Mouse (Mus musculus): ENCODE results near the gene Ralgps1. TPM values are rescaled to one million over a fixed set of nuclear protein-coding genes. Genes with fewer than 3 reads are reported as not detected.

The Ralgps1 gene
- polyA plus RNA-seq, 1 experiment = 66.0 TPM

DNA sequence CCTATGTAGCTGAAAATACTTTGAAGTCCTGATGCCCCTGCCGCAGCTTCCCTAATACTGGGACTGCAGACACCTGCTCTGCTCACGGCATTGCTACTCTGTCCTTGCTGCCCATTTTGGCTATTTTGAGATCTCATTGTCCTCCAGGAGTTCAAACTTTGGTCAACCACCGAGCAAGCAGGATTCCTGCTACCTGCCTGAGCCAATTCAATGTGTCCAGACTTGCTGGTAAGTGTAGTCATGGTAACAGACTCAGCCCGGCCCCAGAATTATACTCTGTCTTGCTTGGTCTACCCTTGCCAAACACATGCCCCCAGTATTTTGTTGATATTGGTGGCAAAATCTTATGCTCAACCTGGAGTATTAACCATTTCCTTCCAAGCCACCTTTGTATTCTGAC lies 25.8 kb upstream of the Ralgps1 start:
- Histone ChIP-seq H3K4me1 (ENCODE audit: control insufficient read depth, insufficient read depth, low read length) (no peaks in the 10 kb centered on the region), H3K27ac (ENCODE audit: insufficient read depth, low read length) (no peak overlapping the region), H3K4me3 (ENCODE audit: insufficient read depth, low read length) (no peak overlapping the region)
- TF ChIP-seq CTCF (IDR thresholded peaks at IDR 0.05; ENCODE audit: extremely low read depth, insufficient read depth, low read length) = no peak
- no peak for TF ChIP-seq POLR2A (IDR thresholded peaks at IDR 0.05; ENCODE audit: extremely low read depth, insufficient read depth, low read length)

DNA sequence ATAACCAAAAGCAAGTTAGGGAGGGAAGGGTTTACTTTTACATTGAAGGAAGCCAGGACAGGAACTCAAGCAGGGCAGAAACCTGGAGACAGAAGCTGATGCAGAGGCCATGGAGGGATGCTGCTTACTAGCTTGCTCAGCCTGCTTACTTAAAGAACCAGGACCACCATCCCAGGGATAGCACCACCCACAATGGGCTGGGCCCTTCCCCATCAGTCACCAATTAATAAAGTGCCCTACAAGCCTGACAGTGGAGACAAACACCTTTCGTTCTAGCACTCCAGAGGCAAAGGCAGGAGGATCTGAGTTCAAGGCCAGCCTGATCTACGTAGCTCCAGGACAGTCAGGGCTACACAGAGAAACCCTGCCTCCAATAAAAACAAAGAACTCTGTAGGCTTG lies 23.8 kb upstream of the Ralgps1 start:
- TF ChIP-seq POLR2A (IDR thresholded peaks at IDR 0.05; ENCODE audit: extremely low read depth, insufficient read depth, low read length) (no peak), CTCF (IDR thresholded peaks at IDR 0.05; ENCODE audit: extremely low read depth, insufficient read depth, low read length) (no peak)
- no peaks in the 10 kb centered on the region for H3K4me1 ChIP-seq (ENCODE audit: control insufficient read depth, insufficient read depth, low read length)
- H3K4me3 ChIP-seq (ENCODE audit: insufficient read depth, low read length) = no peak overlapping the region
- H3K27ac ChIP-seq (ENCODE audit: insufficient read depth, low read length) = no peak overlapping the region

DNA sequence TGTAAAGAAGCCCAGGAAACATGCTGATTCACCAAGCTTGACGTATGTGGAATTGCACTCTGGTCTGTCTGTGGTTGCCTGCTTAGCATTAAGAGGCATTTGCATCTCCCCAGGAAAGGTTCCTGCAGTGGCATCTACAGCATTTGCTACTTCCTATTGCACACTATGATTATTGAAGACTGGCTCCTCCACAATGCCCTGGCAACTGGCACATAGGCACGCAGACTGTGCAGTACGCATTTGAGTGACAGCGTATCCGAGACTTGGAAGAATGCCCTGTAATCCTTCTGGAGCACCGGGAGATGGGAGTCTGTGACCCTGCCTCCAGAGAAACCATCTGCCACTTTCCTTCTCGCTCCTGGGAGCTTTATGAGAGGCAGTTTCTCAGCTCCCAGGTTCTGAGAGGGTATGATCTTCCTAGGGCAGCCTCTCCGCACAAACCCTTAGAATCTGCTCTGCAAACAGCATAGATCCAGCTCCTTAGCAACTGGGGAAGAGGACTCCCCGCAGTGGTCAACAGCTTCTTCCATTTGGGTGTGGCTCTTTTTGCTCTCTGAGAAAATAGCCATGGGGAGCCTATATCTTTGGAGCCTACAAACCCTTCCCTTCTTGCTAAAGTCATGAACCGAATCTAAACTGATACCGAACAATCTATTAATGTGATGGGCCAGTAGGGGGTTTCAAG lies 22.8 kb upstream of the Ralgps1 start:
- TF ChIP-seq POLR2A (IDR thresholded peaks at IDR 0.05; ENCODE audit: extremely low read depth, insufficient read depth, low read length) = no peak
- TF ChIP-seq CTCF (IDR thresholded peaks at IDR 0.05; ENCODE audit: extremely low read depth, insufficient read depth, low read length) = no peak
- no peak overlapping the region for H3K27ac ChIP-seq (ENCODE audit: insufficient read depth, low read length)
- H3K4me1 ChIP-seq (ENCODE audit: control insufficient read depth, insufficient read depth, low read length) = no peaks in the 10 kb centered on the region
- H3K4me3 ChIP-seq (ENCODE audit: insufficient read depth, low read length) = no peak overlapping the region

DNA sequence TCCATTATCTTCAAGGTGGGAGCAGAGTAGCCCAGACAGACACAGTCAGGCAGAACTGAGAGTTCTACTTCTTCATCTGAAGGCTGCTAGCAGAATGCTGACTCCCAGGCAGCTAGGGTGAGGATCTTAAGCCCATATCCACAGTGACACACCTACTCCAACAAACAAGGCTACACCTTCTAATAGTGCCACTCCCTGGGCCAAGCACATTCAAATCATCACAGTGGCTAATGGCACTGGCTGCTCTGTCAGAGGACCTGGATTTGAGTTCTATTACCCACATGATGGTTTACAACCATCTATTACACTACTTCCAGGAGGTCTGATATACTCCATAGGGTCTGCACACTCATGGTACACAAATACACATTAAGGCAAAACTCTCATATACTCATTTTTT lies 21.7 kb upstream of the Ralgps1 start:
- no peaks in the 10 kb centered on the region for H3K4me1 ChIP-seq (ENCODE audit: control insufficient read depth, insufficient read depth, low read length)
- H3K4me3 ChIP-seq (ENCODE audit: insufficient read depth, low read length) = no peak overlapping the region
- TF ChIP-seq CTCF (IDR thresholded peaks at IDR 0.05; ENCODE audit: extremely low read depth, insufficient read depth, low read length) (no peak), POLR2A (IDR thresholded peaks at IDR 0.05; ENCODE audit: extremely low read depth, insufficient read depth, low read length) (no peak)
- no peak overlapping the region for H3K27ac ChIP-seq (ENCODE audit: insufficient read depth, low read length)

DNA sequence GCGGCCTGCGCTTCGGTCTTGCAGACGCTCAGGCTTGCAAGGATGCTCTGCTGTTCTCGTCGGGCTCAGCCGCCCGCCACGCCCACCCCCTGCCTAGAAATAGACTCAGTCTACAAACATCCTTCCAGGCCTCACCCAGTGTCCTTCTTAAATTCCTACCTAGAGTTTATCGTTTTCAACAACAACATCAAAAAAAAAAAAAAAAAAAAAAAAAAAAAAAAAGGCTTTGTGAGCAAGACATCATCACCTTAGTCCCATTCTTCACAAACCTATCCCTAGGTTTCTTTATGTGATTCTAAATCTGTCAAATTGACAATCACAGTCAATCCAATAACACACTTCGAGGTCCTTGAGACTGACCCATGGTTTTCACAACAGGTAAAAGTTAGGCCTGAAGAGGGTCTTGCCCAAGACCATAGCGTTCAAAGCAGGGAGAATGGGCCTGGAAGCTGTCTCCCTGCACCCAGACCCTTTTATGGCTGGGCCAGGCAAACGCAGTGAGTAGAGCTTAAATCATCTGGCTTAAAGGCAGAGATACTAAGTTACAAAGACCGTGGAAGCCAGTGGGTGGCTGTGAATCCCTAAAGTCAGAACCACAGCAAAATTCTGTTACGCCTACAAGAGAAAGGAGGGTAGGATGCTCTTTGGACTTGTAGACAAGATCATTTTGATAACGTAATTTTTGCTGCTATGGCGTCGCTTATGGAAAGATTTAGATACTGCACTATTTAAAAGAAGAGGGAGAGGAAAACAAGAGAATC lies 542 bp upstream of the Ralgps1 start:
- Histone ChIP-seq H3K4me1 (ENCODE audit: control insufficient read depth, insufficient read depth, low read length) (peaks cover 8% of the 10 kb centered on the region), H3K27ac (ENCODE audit: insufficient read depth, low read length) (peak overlapping the region; percentile 85), H3K4me3 (ENCODE audit: insufficient read depth, low read length) (peak overlapping the region; percentile 82; the same call in 1 of the 2 replicates)
- TF ChIP-seq POLR2A (IDR thresholded peaks at IDR 0.05; ENCODE audit: extremely low read depth, insufficient read depth, low read length) = no peak
- no peak for TF ChIP-seq CTCF (IDR thresholded peaks at IDR 0.05; ENCODE audit: extremely low read depth, insufficient read depth, low read length)

DNA sequence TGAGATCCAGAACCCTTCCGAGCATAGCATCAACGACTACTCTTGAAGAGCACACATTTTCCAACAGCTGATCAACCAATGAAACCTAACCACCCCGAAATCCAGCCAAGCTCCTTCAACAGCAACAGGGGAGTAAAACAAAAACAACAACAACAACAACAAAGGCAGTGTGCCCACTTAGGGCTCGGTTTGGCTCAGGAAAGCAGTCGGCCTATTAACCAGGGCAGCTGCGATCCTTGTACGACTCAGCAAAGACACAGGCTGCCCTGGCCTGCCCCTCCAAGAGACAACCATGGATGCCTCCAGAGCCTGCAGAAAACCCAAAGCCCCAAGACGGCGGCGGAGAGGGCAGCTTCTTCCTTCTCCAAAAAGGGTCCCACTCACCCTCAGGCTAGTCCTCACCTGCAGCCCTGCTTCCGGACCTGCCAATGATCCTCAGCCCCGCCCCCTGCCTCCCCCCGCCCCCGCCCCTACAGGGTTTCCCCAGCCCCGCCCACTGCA lies 960 bp downstream of the Ralgps1 start:
- Histone ChIP-seq H3K4me1 (ENCODE audit: control insufficient read depth, insufficient read depth, low read length) (peaks cover 17% of the 10 kb centered on the region), H3K27ac (ENCODE audit: insufficient read depth, low read length) (no peak overlapping the region), H3K4me3 (ENCODE audit: insufficient read depth, low read length) (peak overlapping the region; percentile 82)
- TF ChIP-seq POLR2A (IDR thresholded peaks at IDR 0.05; ENCODE audit: extremely low read depth, insufficient read depth, low read length) (no peak), CTCF (IDR thresholded peaks at IDR 0.05; ENCODE audit: extremely low read depth, insufficient read depth, low read length) (no peak)

DNA sequence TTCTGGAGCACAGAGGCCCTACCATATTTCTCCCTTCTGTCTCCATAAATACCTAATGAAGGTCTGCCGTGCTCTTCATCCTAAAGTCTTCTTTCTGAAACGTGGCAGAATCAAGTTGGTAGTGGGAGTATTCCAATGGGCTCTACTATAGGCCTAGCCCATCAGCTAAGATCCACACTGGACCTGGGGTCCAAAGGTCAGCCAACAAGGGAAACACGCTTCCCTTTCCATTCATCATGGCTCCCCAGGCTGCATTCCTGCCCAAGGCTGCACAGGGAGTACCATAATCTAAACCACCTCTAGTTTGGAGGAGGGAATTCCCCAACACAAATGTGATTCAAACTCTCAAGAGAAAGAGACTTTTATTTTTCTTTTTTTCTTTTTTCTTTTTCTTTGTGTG lies 1.8 kb downstream of the Ralgps1 start:
- TF ChIP-seq CTCF (IDR thresholded peaks at IDR 0.05; ENCODE audit: extremely low read depth, insufficient read depth, low read length) (no peak), POLR2A (IDR thresholded peaks at IDR 0.05; ENCODE audit: extremely low read depth, insufficient read depth, low read length) (no peak)
- Histone ChIP-seq H3K27ac (ENCODE audit: insufficient read depth, low read length) (no peak overlapping the region), H3K4me1 (ENCODE audit: control insufficient read depth, insufficient read depth, low read length) (peaks cover 19% of the 10 kb centered on the region), H3K4me3 (ENCODE audit: insufficient read depth, low read length) (peak overlapping the region; percentile 82; the same call in 1 of the 2 replicates)

DNA sequence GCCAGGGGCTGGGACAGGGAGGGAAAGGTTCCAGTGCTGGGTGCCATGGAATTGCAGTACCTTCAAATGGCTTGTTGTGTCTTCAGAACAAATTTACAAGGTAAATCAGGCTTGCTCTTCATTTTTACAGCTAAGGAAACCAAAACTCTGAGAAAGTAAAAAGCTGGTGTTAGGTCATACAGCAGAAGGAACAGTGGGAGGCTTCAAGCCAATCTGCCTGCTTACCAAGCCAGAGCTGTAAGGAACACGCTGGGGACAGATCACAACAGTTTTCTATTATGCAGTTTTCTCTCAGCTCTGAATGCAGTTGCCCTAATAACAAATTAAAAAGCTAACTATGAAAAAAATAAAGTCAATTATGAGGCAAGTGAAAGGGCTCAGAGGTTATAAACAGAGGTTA lies 2.8 kb downstream of the Ralgps1 start:
- TF ChIP-seq CTCF (IDR thresholded peaks at IDR 0.05; ENCODE audit: extremely low read depth, insufficient read depth, low read length) (no peak), POLR2A (IDR thresholded peaks at IDR 0.05; ENCODE audit: extremely low read depth, insufficient read depth, low read length) (no peak)
- Histone ChIP-seq H3K4me1 (ENCODE audit: control insufficient read depth, insufficient read depth, low read length) (peaks cover 19% of the 10 kb centered on the region), H3K4me3 (ENCODE audit: insufficient read depth, low read length) (no peak overlapping the region), H3K27ac (ENCODE audit: insufficient read depth, low read length) (0 out of 2 replicates have a peak overlapping the region, but pooled peaks have one; percentile 5)

DNA sequence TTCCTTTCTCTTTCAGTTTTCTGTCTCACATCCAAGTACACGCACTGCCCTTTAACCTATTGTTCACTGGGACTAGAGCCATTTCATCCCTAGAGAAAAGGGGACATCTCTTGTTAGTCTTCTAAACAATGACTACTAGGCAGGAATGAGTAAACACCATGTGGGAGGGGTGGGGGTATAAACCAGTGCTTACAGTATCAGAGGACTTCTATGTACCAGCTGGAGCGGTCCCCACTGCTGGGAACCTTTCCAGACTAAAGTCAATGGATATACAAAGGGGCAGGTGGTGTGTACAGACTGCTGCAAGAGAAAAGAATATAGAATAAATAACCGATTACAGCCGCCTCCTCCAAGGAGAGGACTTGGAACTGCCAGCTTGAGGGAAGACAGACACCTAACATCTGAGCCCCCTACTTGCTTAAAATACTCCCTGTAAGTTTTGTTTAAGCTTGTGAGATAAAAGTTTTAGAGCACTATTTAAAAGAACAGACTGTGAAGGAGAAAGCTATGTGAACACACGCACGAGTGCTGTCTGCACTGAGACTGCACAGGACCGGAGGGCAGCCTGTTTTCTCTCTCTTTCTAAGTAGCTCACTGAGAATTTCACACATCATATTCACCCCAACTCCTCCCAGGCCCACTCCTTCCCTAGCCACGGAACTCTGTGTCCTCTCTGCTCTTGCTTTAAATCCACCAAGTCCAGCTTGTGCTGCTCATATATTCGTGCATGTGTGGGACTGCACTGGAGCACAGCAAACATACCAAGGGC lies 5.4 kb downstream of the Ralgps1 start:
- H3K4me3 ChIP-seq (ENCODE audit: insufficient read depth, low read length) = no peak overlapping the region
- H3K27ac ChIP-seq (ENCODE audit: insufficient read depth, low read length) = peak overlapping the region; percentile 49
- H3K4me1 ChIP-seq (ENCODE audit: control insufficient read depth, insufficient read depth, low read length) = peaks cover 19% of the 10 kb centered on the region
- TF ChIP-seq POLR2A (IDR thresholded peaks at IDR 0.05; ENCODE audit: extremely low read depth, insufficient read depth, low read length) (no peak), CTCF (IDR thresholded peaks at IDR 0.05; ENCODE audit: extremely low read depth, insufficient read depth, low read length) (no peak)
